Mouse (Mus musculus) lung, embryonic 14.5 days (tissue): ENCODE measurements around the gene Hormad2. TPM values are rescaled to one million over a fixed set of nuclear protein-coding genes. Genes with fewer than 3 reads are reported as not detected.

ENCODE experiments used
- ATAC-seq: fragments of 200-750 bp; cut with Nextera tagmentation; 2 replicates; pipeline ENCODE4 v1.8.0; 2017; ENCODE audit warnings: mild to moderate bottlenecking, moderate TSS enrichment, moderate library complexity; ENCODE audit not compliant: insufficient read depth
- DNase-seq: peaks from one replicate; pipeline ENCODE4 v3.0.0-alpha.2; 2015
- H3K27ac ChIP-seq: fragments of 300-500 bp; sonication (generic); 2 replicates; pipeline ENCODE4 v1.5.1; 2014; ENCODE audit warnings: low read depth, mild to moderate bottlenecking, moderate library complexity
- H3K27me3 ChIP-seq: fragments of 300-500 bp; sonication (generic); 2 replicates; pipeline ENCODE4 v1.6.1; 2014; ENCODE audit warnings: low read length, control low read depth; ENCODE audit not compliant: insufficient read depth
- H3K36me3 ChIP-seq: fragments of 300-500 bp; sonication (generic); 2 replicates; pipeline ENCODE4 v1.6.1; 2014; ENCODE audit warnings: control low read depth; ENCODE audit not compliant: insufficient read depth
- H3K4me1 ChIP-seq: fragments of 300-500 bp; sonication (generic); 2 replicates; pipeline ENCODE4 v1.6.1; 2014; ENCODE audit warnings: antibody characterized with exemption, control low read depth; ENCODE audit not compliant: insufficient read depth
- H3K4me2 ChIP-seq: fragments of 300-500 bp; sonication (generic); 2 replicates; pipeline ENCODE4 v1.6.1; 2014; ENCODE audit warnings: mild to moderate bottlenecking
- H3K4me3 ChIP-seq: fragments of 300-500 bp; sonication (generic); 2 replicates; pipeline ENCODE4 v1.5.1; 2014; ENCODE audit warnings: low read depth, low read length
- H3K9ac ChIP-seq: fragments of 300-500 bp; sonication (generic); 2 replicates; pipeline ENCODE4 v1.6.1; 2014
- H3K9me3 ChIP-seq: fragments of 300-500 bp; sonication (generic); 2 replicates; pipeline ENCODE4 v1.6.1; 2016; ENCODE audit warnings: low read depth, low read length, control low read depth
- CTCF ChIP-seq: IDR thresholded peaks from 2 replicates; pipeline ENCODE4 v1.5.1; 2016; ENCODE audit warnings: antibody characterized with exemption, low read depth
- WGBS: fragments of 180-500 bp; shearing (Covaris S2); extraction: QIAGEN DNeasy Blood & Tissue Kit; methylation state at CpG from one replicate; pipeline ENCODE4 v1.1.7; 2014; 5-methylcytosine and 5-hydroxymethylcytosine counted together
- polyA plus RNA-seq: library from polyadenylated mRNA; unstranded; fragments of >200 nt; fragmentation: Nextera tagmentation; extraction: Ambion mirVana; gene quantifications from 2 replicates; pipeline ENCODE4 v1.2.1, GENCODE M21; 2014

The Hormad2 gene
- polyA plus RNA-seq, 1 experiment from 2014 or later = 0.09 TPM

- no peak overlapping the region for H3K4me3 ChIP-seq
- no peak for TF ChIP-seq CTCF
- 90% methylated on average over 4 of the region's 4 CpGs for WGBS
- no peaks in the 10 kb centered on the region for H3K4me1 ChIP-seq
- ATAC-seq (no peak), DNase-seq (no peak)
- H3K27ac ChIP-seq = no peak overlapping the region
- 0 out of 2 replicates have a peak, but pooled peaks cover 4% of the 10 kb centered on the region for H3K27me3 ChIP-seq
- H3K4me2 ChIP-seq = no peak overlapping the region
- no peaks in the 10 kb centered on the region for H3K36me3 ChIP-seq
- H3K9ac ChIP-seq = no peak overlapping the region
- H3K9me3 ChIP-seq = no peaks in the 10 kb centered on the region
Observed at GRCm38 (mm10) chr11:4464616-4465015, 23.7 kb upstream of the Hormad2 start.

- Histone ChIP-seq H3K4me2 (no peak overlapping the region), H3K4me3 (no peak overlapping the region), H3K36me3 (no peaks in the 10 kb centered on the region), H3K27me3 (0 out of 2 replicates have a peak, but pooled peaks cover 4% of the 10 kb centered on the region), H3K4me1 (no peaks in the 10 kb centered on the region), H3K9me3 (no peaks in the 10 kb centered on the region), H3K9ac (no peak overlapping the region), H3K27ac (no peak overlapping the region)
- no peak for TF ChIP-seq CTCF
- DNase-seq (no peak), ATAC-seq (no peak)
- 68% methylated on average over 1 of the region's 1 CpGs for WGBS
Observed at GRCm38 (mm10) chr11:4464186-4464585, 23.3 kb upstream of the Hormad2 start.

- Histone ChIP-seq H3K9ac (no peak overlapping the region), H3K9me3 (no peaks in the 10 kb centered on the region), H3K4me2 (no peak overlapping the region), H3K36me3 (no peaks in the 10 kb centered on the region), H3K27me3 (0 out of 2 replicates have a peak, but pooled peaks cover 4% of the 10 kb centered on the region), H3K4me3 (no peak overlapping the region), H3K4me1 (no peaks in the 10 kb centered on the region), H3K27ac (no peak overlapping the region)
- no peak for ATAC-seq
- WGBS = 29% methylated on average over 2 of the region's 2 CpGs
- no peak for DNase-seq
- TF ChIP-seq CTCF = no peak
Observed at GRCm38 (mm10) chr11:4462868-4463267, 22.0 kb upstream of the Hormad2 start.

GRCm38 (mm10) chr11:4461154-4461553, 20.2 kb upstream of the Hormad2 start:
- H3K27ac ChIP-seq = no peak overlapping the region
- WGBS = 10% methylated on average over 12 of the region's 12 CpGs
- H3K4me1 ChIP-seq = no peaks in the 10 kb centered on the region
- no peak for ATAC-seq
- no peak for TF ChIP-seq CTCF
- H3K36me3 ChIP-seq = no peaks in the 10 kb centered on the region
- H3K4me3 ChIP-seq = no peak overlapping the region
- H3K27me3 ChIP-seq = 0 out of 2 replicates have a peak, but pooled peaks cover 4% of the 10 kb centered on the region
- no peak overlapping the region for H3K4me2 ChIP-seq
- no peaks in the 10 kb centered on the region for H3K9me3 ChIP-seq
- DNase-seq = peak; percentile 67
- no peak overlapping the region for H3K9ac ChIP-seq

- no peak overlapping the region for H3K4me2 ChIP-seq
- H3K9me3 ChIP-seq = no peaks in the 10 kb centered on the region
- 46% methylated on average over 5 of the region's 5 CpGs for WGBS
- H3K9ac ChIP-seq = no peak overlapping the region
- no peaks in the 10 kb centered on the region for H3K36me3 ChIP-seq
- ATAC-seq (no peak), DNase-seq (no peak)
- no peak for TF ChIP-seq CTCF
- H3K27ac ChIP-seq = no peak overlapping the region
- H3K4me3 ChIP-seq = no peak overlapping the region
- no peaks in the 10 kb centered on the region for H3K4me1 ChIP-seq
- 0 out of 2 replicates have a peak, but pooled peaks cover 4% of the 10 kb centered on the region for H3K27me3 ChIP-seq
Observed at GRCm38 (mm10) chr11:4460615-4461014, 19.7 kb upstream of the Hormad2 start.

GRCm38 (mm10) chr11:4454895-4455535, 14.1 kb upstream of the Hormad2 start:
- WGBS = 75% methylated on average over 8 of the region's 8 CpGs
- TF ChIP-seq CTCF = no peak
- no peak for DNase-seq

GRCm38 (mm10) chr11:4452467-4453184, 11.7 kb upstream of the Hormad2 start:
- 78% methylated on average over 12 of the region's 12 CpGs for WGBS
- Histone ChIP-seq H3K4me1 (no peaks in the 10 kb centered on the region), H3K9ac (no peak overlapping the region), H3K27ac (no peak overlapping the region), H3K36me3 (no peaks in the 10 kb centered on the region), H3K27me3 (no peaks in the 10 kb centered on the region), H3K9me3 (no peaks in the 10 kb centered on the region), H3K4me3 (no peak overlapping the region), H3K4me2 (no peak overlapping the region)
- DNase-seq (no peak), ATAC-seq (no peak)
- no peak for TF ChIP-seq CTCF

More at GRCm38 (mm10) chr11:4454895-4455535, 14.1 kb upstream of the Hormad2 start:
- Histone ChIP-seq H3K36me3 (no peaks in the 10 kb centered on the region), H3K4me1 (no peaks in the 10 kb centered on the region), H3K9ac (no peak overlapping the region), H3K27ac (no peak overlapping the region), H3K4me2 (no peak overlapping the region), H3K4me3 (no peak overlapping the region), H3K9me3 (no peaks in the 10 kb centered on the region), H3K27me3 (0 out of 2 replicates have a peak, but pooled peaks cover under 1% of the 10 kb centered on the region)
- no peak for ATAC-seq
